Mouse (Mus musculus) embryonic facial prominence, embryonic 15.5 days (tissue): ENCODE measurements at regions not wholly inside any gene's neighbourhood (a gene's known extent, or its start where the extent isn't known, plus 50 kb on each side); places are given as distances from the start of the nearest gene placed in this dataset.
A peak's percentile ranks its signal among the peaks of the same experiment; 100 is the strongest.

Experiments
- ATAC-seq: fragments of 200-750 bp; cut with Nextera tagmentation; 2 replicates; pipeline ENCODE4 v1.8.0; 2017; ENCODE audit warnings: low read depth, moderate TSS enrichment; ENCODE audit not compliant: insufficient number of reproducible peaks, low FRiP score, low TSS enrichment
- H3K27ac ChIP-seq: fragments of 300-500 bp; sonication (generic); replicated peaks from 2 replicates; pipeline ENCODE4 v1.5.1; 2015; ENCODE audit warnings: mild to moderate bottlenecking, inconsistent platforms
- H3K27me3 ChIP-seq: fragments of 300-500 bp; sonication (generic); 2 replicates; pipeline ENCODE4 v1.6.1; 2015; ENCODE audit warnings: inconsistent platforms
- H3K36me3 ChIP-seq: fragments of 300-500 bp; sonication (generic); 2 replicates; pipeline ENCODE4 v1.6.1; 2015; ENCODE audit warnings: mild to moderate bottlenecking, inconsistent platforms
- H3K4me1 ChIP-seq: fragments of 300-500 bp; sonication (generic); 2 replicates; pipeline ENCODE4 v1.6.1; 2015; ENCODE audit warnings: inconsistent platforms
- H3K4me2 ChIP-seq: fragments of 300-500 bp; sonication (generic); replicated peaks from 2 replicates; pipeline ENCODE4 v1.6.1; 2015; ENCODE audit warnings: mild to moderate bottlenecking, inconsistent platforms
- H3K4me3 ChIP-seq: fragments of 300-500 bp; sonication (generic); replicated peaks from 2 replicates; pipeline ENCODE4 v1.5.1; 2015; ENCODE audit warnings: mild to moderate bottlenecking, inconsistent platforms
- H3K9ac ChIP-seq: fragments of 300-500 bp; sonication (generic); 2 replicates; pipeline ENCODE4 v1.6.1; 2015; ENCODE audit warnings: inconsistent platforms
- H3K9me3 ChIP-seq: fragments of 300-500 bp; sonication (generic); replicated peaks from 2 replicates; pipeline ENCODE4 v1.6.1; 2016; ENCODE audit warnings: inconsistent platforms
- WGBS: fragments of 180-500 bp; shearing (Covaris S2); methylation state at CpG from one replicate; pipeline ENCODE4 v1.1.7; 2015; 5-methylcytosine and 5-hydroxymethylcytosine counted together

GRCm38 (mm10) chr6:147686927-147687326 is 211.3 kb downstream of the Ccdc91 start:
- Histone ChIP-seq H3K9ac (no peak overlapping the region), H3K36me3 (no peaks in the 10 kb centered on the region), H3K4me2 (no peak overlapping the region), H3K4me1 (no peaks in the 10 kb centered on the region), H3K27me3 (no peaks in the 10 kb centered on the region), H3K4me3 (no peak overlapping the region), H3K9me3 (no peaks in the 10 kb centered on the region), H3K27ac (no peak overlapping the region)
- 69% methylated on average over 6 of the region's 6 CpGs for WGBS
- no peak for ATAC-seq

DNA sequence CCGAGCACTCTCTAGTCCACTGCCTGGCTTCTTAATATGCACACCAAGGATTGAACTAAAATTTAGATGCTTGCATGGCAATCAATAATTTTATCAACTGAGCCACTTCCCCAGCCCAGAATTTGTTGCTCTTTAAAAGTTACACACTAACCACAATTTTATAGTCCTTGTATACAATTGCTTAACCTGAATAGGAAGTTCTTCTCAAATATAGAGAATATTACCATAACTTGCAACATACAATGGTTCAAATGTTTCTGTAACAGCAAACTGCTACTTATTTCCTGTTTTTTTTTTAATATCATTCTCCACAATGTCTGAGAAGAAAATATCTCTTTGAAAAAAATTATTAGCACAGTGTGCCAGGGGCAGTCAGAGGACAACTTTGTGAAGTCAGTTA is 222.6 kb downstream of the Ccdc91 start:
- Histone ChIP-seq H3K9me3 (no peaks in the 10 kb centered on the region), H3K4me2 (no peak overlapping the region), H3K27ac (no peak overlapping the region), H3K36me3 (no peaks in the 10 kb centered on the region), H3K4me3 (no peak overlapping the region), H3K4me1 (no peaks in the 10 kb centered on the region), H3K27me3 (no peaks in the 10 kb centered on the region), H3K9ac (no peak overlapping the region)
- 93% methylated on average over 1 of the region's 1 CpGs for WGBS
- ATAC-seq: no peak

DNA sequence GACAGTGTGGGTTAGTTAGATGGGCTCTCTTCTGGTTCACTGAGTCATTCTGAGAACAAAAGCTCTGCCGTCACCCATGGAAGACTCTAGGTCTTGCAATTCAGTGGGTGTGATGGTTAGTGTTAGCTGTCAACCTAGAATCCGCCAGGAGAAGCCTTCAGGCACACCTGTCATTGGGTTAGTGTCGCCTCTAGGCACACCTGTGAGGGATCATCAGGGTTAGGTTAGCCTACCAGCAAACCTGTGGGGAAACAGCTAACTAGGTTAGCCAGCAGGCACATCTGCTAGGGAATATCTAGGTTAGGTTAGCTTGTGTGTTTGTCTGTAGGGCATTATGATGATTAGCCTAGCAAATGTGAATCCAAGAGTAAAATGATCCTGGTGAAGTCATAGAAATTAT is 223.8 kb downstream of the Ccdc91 start:
- Histone ChIP-seq H3K9me3 (no peaks in the 10 kb centered on the region), H3K9ac (no peak overlapping the region), H3K27ac (no peak overlapping the region), H3K27me3 (no peaks in the 10 kb centered on the region), H3K4me3 (no peak overlapping the region), H3K4me2 (no peak overlapping the region), H3K36me3 (no peaks in the 10 kb centered on the region), H3K4me1 (no peaks in the 10 kb centered on the region)
- no peak for ATAC-seq
- WGBS: 68% methylated on average over 3 of the region's 3 CpGs

GRCm38 (mm10) chr6:147700629-147701028 is 225.0 kb downstream of the Ccdc91 start:
- Histone ChIP-seq H3K4me2 (no peak overlapping the region), H3K4me3 (no peak overlapping the region), H3K27me3 (no peaks in the 10 kb centered on the region), H3K4me1 (no peaks in the 10 kb centered on the region), H3K9ac (no peak overlapping the region), H3K36me3 (no peaks in the 10 kb centered on the region), H3K27ac (no peak overlapping the region), H3K9me3 (no peaks in the 10 kb centered on the region)
- no peak for ATAC-seq
- 69% methylated on average over 2 of the region's 2 CpGs for WGBS

DNA sequence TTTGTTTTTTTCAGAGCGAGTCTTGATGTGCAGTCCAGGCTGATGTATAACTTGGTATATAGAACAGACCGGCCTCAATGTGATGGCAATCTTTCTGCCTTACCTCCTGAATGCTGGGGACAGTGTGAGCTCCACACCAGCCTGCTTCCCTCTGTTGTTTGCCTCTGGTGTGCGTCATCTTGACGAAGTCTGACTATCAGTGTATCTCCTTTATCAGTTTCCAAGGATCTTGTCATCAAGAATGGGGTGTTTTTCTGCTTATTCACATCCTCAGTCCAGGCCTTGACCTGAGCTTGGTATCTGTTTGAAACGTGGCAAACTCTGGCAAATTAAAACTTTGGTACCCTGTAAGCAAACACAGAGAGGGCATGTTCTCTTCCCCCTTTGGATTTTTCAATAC is 226.3 kb downstream of the Ccdc91 start:
- H3K4me1 ChIP-seq: no peaks in the 10 kb centered on the region
- no peak overlapping the region for H3K4me3 ChIP-seq
- ATAC-seq: no peak
- no peaks in the 10 kb centered on the region for H3K27me3 ChIP-seq
- WGBS: 76% methylated on average over 5 of the region's 5 CpGs
- no peaks in the 10 kb centered on the region for H3K9me3 ChIP-seq
- no peak overlapping the region for H3K9ac ChIP-seq
- H3K36me3 ChIP-seq: no peaks in the 10 kb centered on the region
- H3K4me2 ChIP-seq: no peak overlapping the region
- no peak overlapping the region for H3K27ac ChIP-seq

DNA sequence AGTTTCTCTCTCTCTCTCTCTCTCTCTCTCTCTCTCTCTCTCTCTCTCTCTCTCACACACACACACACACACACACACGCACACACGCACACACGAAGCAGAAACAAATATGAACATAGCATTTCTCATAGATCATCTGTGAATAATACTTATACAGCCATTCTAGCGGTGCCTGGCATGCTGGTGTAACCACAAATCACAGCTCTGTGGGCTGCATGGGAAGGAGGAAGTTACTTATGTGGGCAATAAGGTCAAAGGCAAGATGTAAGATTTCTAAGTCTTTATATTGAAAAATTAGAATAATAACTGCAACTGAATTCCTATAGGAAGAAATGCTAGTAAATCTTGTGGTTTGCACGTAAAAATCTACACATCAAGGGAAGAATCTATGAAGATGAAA is 228.7 kb downstream of the Ccdc91 start:
- 71% methylated on average over 5 of the region's 5 CpGs for WGBS
- no peak overlapping the region for H3K27ac ChIP-seq
- no peak overlapping the region for H3K4me2 ChIP-seq
- H3K27me3 ChIP-seq: no peaks in the 10 kb centered on the region
- no peaks in the 10 kb centered on the region for H3K4me1 ChIP-seq
- H3K4me3 ChIP-seq: no peak overlapping the region
- H3K9ac ChIP-seq: no peak overlapping the region
- no peaks in the 10 kb centered on the region for H3K9me3 ChIP-seq
- H3K36me3 ChIP-seq: no peaks in the 10 kb centered on the region
- ATAC-seq: no peak

DNA sequence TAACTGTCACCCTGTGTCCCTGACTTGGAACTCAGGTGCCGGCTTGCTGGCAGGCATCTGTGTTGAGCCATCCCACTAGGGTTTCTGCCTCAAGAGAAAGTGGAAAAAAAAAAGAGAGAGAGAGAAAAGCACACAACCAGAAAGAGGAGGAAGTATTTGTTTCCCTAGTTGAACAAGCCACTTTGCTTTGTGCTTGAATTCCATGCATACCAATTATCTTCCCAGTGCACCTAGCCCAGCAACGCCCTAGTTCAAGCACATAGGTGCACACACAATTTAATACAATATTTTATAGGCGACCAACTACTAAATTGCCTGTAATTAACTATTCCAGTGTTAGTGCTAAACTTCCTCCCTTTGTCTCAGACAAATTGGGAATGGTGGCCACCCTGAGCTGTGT is 230.3 kb downstream of the Ccdc91 start:
- Histone ChIP-seq H3K9ac (no peak overlapping the region), H3K4me2 (no peak overlapping the region), H3K36me3 (no peaks in the 10 kb centered on the region), H3K27me3 (no peaks in the 10 kb centered on the region), H3K4me1 (no peaks in the 10 kb centered on the region), H3K27ac (no peak overlapping the region), H3K9me3 (no peaks in the 10 kb centered on the region), H3K4me3 (no peak overlapping the region)
- 53% methylated on average over 3 of the region's 3 CpGs for WGBS
- ATAC-seq: no peak

DNA sequence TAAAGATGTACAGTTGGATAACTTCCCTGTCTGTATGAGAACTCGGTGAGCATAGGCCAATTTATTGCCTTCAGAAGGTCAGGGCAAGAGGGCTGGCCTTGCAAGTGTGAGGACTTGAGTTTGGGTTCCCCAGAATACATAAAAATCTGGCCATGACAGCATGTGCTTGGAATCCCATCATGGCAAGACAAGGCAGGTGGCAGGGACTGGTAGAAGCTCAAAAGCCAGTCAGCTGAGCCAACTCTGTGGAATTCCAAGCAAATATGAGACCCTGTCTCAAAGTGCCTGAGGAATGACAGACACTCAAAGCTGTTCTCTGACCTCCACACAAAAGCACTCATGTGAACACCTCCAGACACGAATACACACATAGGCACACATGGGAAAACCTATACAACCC is 231.1 kb downstream of the Ccdc91 start:
- H3K27ac ChIP-seq: no peak overlapping the region
- no peak overlapping the region for H3K4me3 ChIP-seq
- H3K9ac ChIP-seq: no peak overlapping the region
- no peaks in the 10 kb centered on the region for H3K27me3 ChIP-seq
- 66% methylated on average over 2 of the region's 2 CpGs for WGBS
- no peaks in the 10 kb centered on the region for H3K36me3 ChIP-seq
- H3K9me3 ChIP-seq: no peaks in the 10 kb centered on the region
- no peaks in the 10 kb centered on the region for H3K4me1 ChIP-seq
- no peak overlapping the region for H3K4me2 ChIP-seq
- ATAC-seq: no peak

DNA sequence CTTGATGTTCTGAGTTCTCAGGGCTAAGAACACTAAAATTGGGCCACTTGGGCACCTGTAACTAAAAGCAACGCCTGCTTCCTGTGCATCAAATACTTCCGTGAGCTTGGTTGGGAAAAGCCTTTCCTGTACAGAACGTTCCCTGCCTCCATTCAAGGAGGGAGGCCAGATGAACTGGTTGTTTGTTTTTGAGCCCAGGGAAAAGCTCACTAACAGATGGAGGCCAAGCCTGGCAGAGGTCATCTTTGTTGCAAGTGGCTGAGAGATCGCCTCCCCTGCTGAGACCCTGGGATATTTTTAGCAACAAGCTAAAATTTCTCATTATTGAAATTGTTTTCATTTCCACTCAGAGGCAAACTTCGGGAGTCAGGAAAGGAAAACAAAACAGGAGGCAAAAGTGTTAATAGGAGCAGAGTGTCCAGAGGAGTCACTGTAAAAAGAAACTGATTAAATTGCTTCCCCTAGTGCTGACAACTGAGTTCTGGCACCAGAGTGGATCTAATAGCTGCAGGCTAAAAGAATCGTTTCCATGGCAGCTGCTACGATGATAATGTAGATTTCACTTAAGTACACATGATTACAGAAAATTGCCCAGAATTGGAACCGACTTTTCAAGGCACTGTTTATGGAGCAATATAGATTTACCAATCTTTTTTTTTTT is 242.6 kb downstream of the Ccdc91 start:
- Histone ChIP-seq H3K9me3 (no peaks in the 10 kb centered on the region), H3K4me3 (no peak overlapping the region), H3K4me2 (no peak overlapping the region; the same call in 1 of the 2 replicates), H3K4me1 (peaks cover 11% of the 10 kb centered on the region; the same call in 1 of the 2 replicates), H3K36me3 (no peaks in the 10 kb centered on the region), H3K27me3 (no peaks in the 10 kb centered on the region), H3K9ac (no peak overlapping the region), H3K27ac (peak overlapping the region; percentile 22; the same call in 1 of the 2 replicates)
- no peak for ATAC-seq
- 13% methylated on average over 8 of the region's 8 CpGs for WGBS

- Histone ChIP-seq H3K36me3 (no peaks in the 10 kb centered on the region), H3K4me1 (peaks cover 11% of the 10 kb centered on the region; the same call in 1 of the 2 replicates), H3K27me3 (no peaks in the 10 kb centered on the region), H3K9me3 (no peaks in the 10 kb centered on the region), H3K4me2 (no peak overlapping the region), H3K27ac (no peak overlapping the region; the same call in 1 of the 2 replicates), H3K9ac (no peak overlapping the region), H3K4me3 (no peak overlapping the region)
- ATAC-seq: no peak
- 56% methylated on average over 10 of the region's 10 CpGs for WGBS
Observed at GRCm38 (mm10) chr6:147718713-147719490, 243.3 kb downstream of the Ccdc91 start.

DNA sequence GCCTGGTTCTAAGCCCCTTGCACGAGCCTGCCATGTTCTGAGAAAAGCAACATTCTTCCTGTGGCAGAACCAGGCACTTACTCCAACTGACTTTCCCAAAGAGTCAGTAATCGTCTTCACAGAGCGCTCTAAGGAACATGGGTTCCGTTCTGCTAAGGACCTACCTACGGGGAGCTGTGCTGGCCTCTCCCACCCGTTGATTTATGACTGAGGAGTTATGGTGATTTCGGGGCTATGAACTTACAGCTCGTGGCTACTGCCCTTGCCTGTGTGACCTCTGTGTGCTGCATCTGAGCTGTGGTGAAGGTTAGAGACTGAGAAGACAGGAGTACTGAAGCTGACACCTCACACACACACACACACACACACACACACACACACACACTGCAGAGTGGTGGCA is 243.9 kb downstream of the Ccdc91 start:
- no peak overlapping the region for H3K4me3 ChIP-seq
- no peak overlapping the region for H3K9ac ChIP-seq
- H3K27me3 ChIP-seq: no peaks in the 10 kb centered on the region
- H3K27ac ChIP-seq: no peak overlapping the region
- H3K9me3 ChIP-seq: no peaks in the 10 kb centered on the region
- H3K4me1 ChIP-seq: peaks cover 11% of the 10 kb centered on the region; the same call in 1 of the 2 replicates
- H3K36me3 ChIP-seq: no peaks in the 10 kb centered on the region
- 81% methylated on average over 8 of the region's 8 CpGs for WGBS
- no peak overlapping the region for H3K4me2 ChIP-seq
- ATAC-seq: no peak

DNA sequence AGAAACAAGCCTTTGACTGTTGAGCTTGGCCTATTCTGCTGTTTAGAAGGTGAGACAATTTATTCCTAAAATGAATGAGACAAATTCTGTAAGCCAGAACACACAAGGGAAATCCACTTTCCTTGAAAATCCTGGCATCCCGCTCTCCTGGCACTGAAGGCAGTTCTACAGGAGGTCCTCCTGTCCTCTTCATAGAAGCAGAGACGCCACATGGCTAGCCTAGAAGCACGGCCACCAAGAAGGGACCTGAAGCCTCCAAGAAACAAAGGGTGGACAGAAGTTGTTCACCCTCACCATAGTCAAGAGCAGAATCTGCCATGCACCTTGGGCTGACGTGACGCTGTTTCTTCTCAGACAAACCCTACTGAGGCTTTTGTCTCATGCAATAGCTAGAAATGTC is 247.7 kb downstream of the Ccdc91 start:
- Histone ChIP-seq H3K9me3 (no peaks in the 10 kb centered on the region), H3K27me3 (no peaks in the 10 kb centered on the region), H3K4me3 (no peak overlapping the region), H3K4me1 (peaks cover 5% of the 10 kb centered on the region; the same call in 1 of the 2 replicates), H3K4me2 (no peak overlapping the region), H3K36me3 (no peaks in the 10 kb centered on the region), H3K9ac (no peak overlapping the region), H3K27ac (no peak overlapping the region)
- 93% methylated on average over 5 of the region's 5 CpGs for WGBS
- ATAC-seq: no peak
